Mouse (Mus musculus): Measurements from ENCODE around the gene Pdzd2.

DNA sequence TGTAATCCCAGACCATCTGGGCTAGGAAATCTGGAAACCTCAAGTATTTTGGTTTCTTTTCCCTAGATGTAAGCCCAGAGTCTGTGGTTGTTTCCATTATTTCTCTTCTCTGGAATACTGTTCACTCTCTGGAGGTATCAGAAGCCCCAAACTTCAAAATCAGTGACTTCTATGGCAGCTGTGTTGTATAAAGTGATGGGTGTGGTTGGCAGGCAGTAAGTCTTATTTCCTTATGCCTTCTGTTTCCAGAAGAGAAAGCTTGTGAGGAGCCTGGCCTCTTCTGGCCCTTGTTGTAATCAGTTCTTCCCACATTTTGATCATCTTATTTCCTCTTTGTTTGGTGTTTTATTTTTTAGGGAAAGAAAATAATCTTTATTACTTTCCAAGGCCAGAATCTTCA is 408.8 kb downstream of the Pdzd2 start:
- TF ChIP-seq POLR2A (IDR thresholded peaks at IDR 0.05; ENCODE audit: low read depth, low read length) (no peak), CTCF (IDR thresholded peaks at IDR 0.05; ENCODE audit: borderline replicate concordance, insufficient read depth, low read length) (no peak)

Measured in embryonic fibroblast, embryonic 13.5 days (primary cell).